Mouse (Mus musculus) myocyte (in vitro differentiated cells): ENCODE data around the gene Nhlrc3. TPM values are rescaled to one million over a fixed set of nuclear protein-coding genes. Genes with fewer than 3 reads are reported as not detected.
A peak's percentile ranks its signal among the peaks of the same experiment; 100 is the strongest.

Experiments
- H3K27me3 ChIP-seq: one replicate; pipeline ENCODE4 v1.6.1; 2011; ENCODE audit not compliant: control insufficient read depth, insufficient read depth, insufficient read length
- H3K36me3 ChIP-seq: one replicate; pipeline ENCODE4 v1.6.1; 2011; ENCODE audit not compliant: control insufficient read depth, insufficient read depth
- H3K4me2 ChIP-seq: one replicate; pipeline ENCODE4 v1.6.1; 2011; ENCODE audit warnings: low read depth, control low read depth
- H3K4me3 ChIP-seq: one replicate; pipeline ENCODE4 v1.5.1; 2011; ENCODE audit warnings: mild to moderate bottlenecking, control low read depth, moderate library complexity
- H3K79me2 ChIP-seq: one replicate; pipeline ENCODE4 v1.6.1; 2011; ENCODE audit not compliant: control insufficient read depth, insufficient read depth
- H3ac ChIP-seq: one replicate; pipeline ENCODE4 v1.6.1; 2011; ENCODE audit not compliant: control insufficient read depth, insufficient read length
- CEBPB ChIP-seq: IDR thresholded peaks from 2 replicates; pipeline ENCODE4 v1.6.1; 2011; ENCODE audit warnings: mild to moderate bottlenecking, moderate library complexity; ENCODE audit not compliant: poor library complexity, insufficient read depth, severe bottlenecking
- E2F4 ChIP-seq: IDR thresholded peaks from one replicate; pipeline ENCODE4 v1.6.1; 2011; ENCODE audit warnings: mild to moderate bottlenecking, control low read depth, moderate library complexity; ENCODE audit not compliant: insufficient read depth
- MAX ChIP-seq: IDR thresholded peaks from one replicate; pipeline ENCODE4 v1.6.1; 2011; ENCODE audit warnings: low read depth, mild to moderate bottlenecking, control low read depth
- MYOD1 ChIP-seq, 3 experiments: IDR thresholded peaks; one replicate each; pipeline ENCODE4 v1.6.1; 2011; ENCODE audit warnings: control low read depth in 2 of 3, low read depth in 2 of 3, mild to moderate bottlenecking in 2 of 3, moderate library complexity in 1 of 3; ENCODE audit not compliant: insufficient read length in 2 of 3, control insufficient read depth in 1 of 3
- MYOG ChIP-seq, 3 experiments: IDR thresholded peaks; one replicate each; pipeline ENCODE4 v1.6.1; 2011; ENCODE audit warnings: control low read depth in 2 of 3, low read depth in 2 of 3, mild to moderate bottlenecking in 2 of 3; ENCODE audit not compliant: insufficient read length in 2 of 3, control insufficient read depth in 1 of 3, insufficient read depth in 1 of 3
- POLR2A ChIP-seq: IDR thresholded peaks from one replicate; pipeline ENCODE4 v1.6.1; 2011; ENCODE audit warnings: low read depth, mild to moderate bottlenecking, control low read depth, moderate library complexity; ENCODE audit not compliant: insufficient read length
- POLR2AphosphoS2 ChIP-seq: IDR thresholded peaks from one replicate; pipeline ENCODE4 v1.6.1; 2011; ENCODE audit warnings: low read depth, control low read depth; ENCODE audit not compliant: insufficient read length
- REST ChIP-seq: IDR thresholded peaks from one replicate; pipeline ENCODE4 v1.6.1; 2011; ENCODE audit warnings: mild to moderate bottlenecking, control low read depth, moderate library complexity; ENCODE audit not compliant: insufficient read depth, insufficient read length
- SRF ChIP-seq: IDR thresholded peaks from one replicate; pipeline ENCODE4 v1.6.1; 2011; ENCODE audit warnings: low read depth; ENCODE audit not compliant: control insufficient read depth, insufficient read length
- TCF12 ChIP-seq: IDR thresholded peaks from one replicate; pipeline ENCODE4 v1.6.1; 2011; ENCODE audit warnings: mild to moderate bottlenecking, control low read depth; ENCODE audit not compliant: poor library complexity, insufficient read depth, severe bottlenecking
- TCF3 ChIP-seq: IDR thresholded peaks from one replicate; pipeline ENCODE4 v1.6.1; 2011; ENCODE audit warnings: low read depth, control low read depth; ENCODE audit not compliant: insufficient read length
- USF1 ChIP-seq: IDR thresholded peaks from one replicate; pipeline ENCODE4 v1.6.1; 2011; ENCODE audit warnings: low read depth, mild to moderate bottlenecking, control low read depth, moderate library complexity
- polyA plus RNA-seq: library from polyadenylated mRNA; unstranded; fragments of >200 nt; fragmentation: generic; extraction: Trizol; gene quantifications from one replicate; pipeline ENCODE4 v1.2.1, GENCODE M21; 2012; ENCODE audit warnings: missing spikeins

Nhlrc3 gene
- polyA plus RNA-seq, 1 experiment = 3.7 TPM

GRCm38 (mm10) chr3:53486561-53486960 lies 23.4 kb upstream of the Nhlrc3 start:
- no peak for TF ChIP-seq E2F4
- no peak for TF ChIP-seq CEBPB
- no peak for TF ChIP-seq POLR2AphosphoS2
- no peak for TF ChIP-seq MYOG (IDR thresholded peaks at IDR 0.05; ENCODE audit: control insufficient read depth in 1 of 3, insufficient read depth in 1 of 3, insufficient read length in 2 of 3, low read depth in 2 of 3)
- no peak for TF ChIP-seq POLR2A
- no peak for TF ChIP-seq SRF
- no peak for TF ChIP-seq REST
- no peak for TF ChIP-seq MYOD1 (IDR thresholded peaks at IDR 0.05; ENCODE audit: control insufficient read depth in 1 of 3, insufficient read length in 2 of 3, low read depth in 2 of 3)
- TF ChIP-seq MAX = no peak
- TF ChIP-seq USF1 = no peak
- no peak for TF ChIP-seq TCF12

DNA sequence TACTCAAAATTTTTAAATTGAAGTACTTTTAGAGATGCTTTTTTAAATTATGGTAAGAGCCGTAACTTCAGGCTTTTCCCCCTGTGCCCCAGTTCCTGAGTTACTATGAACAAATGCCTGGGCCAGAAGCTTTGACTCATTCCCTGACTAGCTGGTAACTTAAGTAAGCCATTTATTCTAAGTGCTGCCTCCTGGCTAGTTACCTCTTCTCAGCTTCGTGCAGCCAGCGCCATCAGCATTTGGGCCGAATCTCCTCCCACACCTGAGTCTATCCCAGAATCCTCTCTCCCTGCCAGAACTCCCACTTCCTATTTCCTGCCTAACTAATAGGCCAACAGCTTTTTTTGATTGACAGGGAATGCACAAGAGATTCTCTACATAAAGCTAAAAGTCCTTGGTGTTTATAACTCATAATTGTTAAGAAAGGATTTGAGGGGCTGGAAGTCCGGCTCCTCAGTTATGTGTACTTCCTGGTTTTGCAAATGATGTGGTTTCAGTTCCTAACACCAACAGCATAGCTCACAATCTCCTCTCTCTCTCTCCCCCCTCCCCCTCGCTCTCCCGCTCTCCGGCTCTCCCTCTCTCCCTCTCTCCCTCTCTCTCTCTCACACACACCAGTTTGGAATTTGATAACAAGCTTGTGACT lies 20.4 kb upstream of the Nhlrc3 start:
- H3K4me3 ChIP-seq = no peak overlapping the region
- H3K79me2 ChIP-seq = no peaks in the 10 kb centered on the region
- TF ChIP-seq TCF12 = no peak
- TF ChIP-seq CEBPB = no peak
- no peak for TF ChIP-seq USF1
- no peak for TF ChIP-seq TCF3
- TF ChIP-seq POLR2A = no peak
- no peak for TF ChIP-seq MAX
- TF ChIP-seq SRF = no peak
- no peak for TF ChIP-seq POLR2AphosphoS2
- TF ChIP-seq MYOD1 (IDR thresholded peaks at IDR 0.05; ENCODE audit: control insufficient read depth in 1 of 3, insufficient read length in 2 of 3, low read depth in 2 of 3) = no peak
- no peak for TF ChIP-seq E2F4
- no peak for TF ChIP-seq MYOG (IDR thresholded peaks at IDR 0.05; ENCODE audit: control insufficient read depth in 1 of 3, insufficient read depth in 1 of 3, insufficient read length in 2 of 3, low read depth in 2 of 3)
- TF ChIP-seq REST = no peak
- no peaks in the 10 kb centered on the region for H3K27me3 ChIP-seq
- no peaks in the 10 kb centered on the region for H3K36me3 ChIP-seq
- H3K4me2 ChIP-seq = no peak overlapping the region
- no peak overlapping the region for H3ac ChIP-seq

More at GRCm38 (mm10) chr3:53486561-53486960, 23.4 kb upstream of the Nhlrc3 start:
- H3K4me2 ChIP-seq = no peak overlapping the region
- H3K36me3 ChIP-seq = no peaks in the 10 kb centered on the region
- H3K27me3 ChIP-seq = no peaks in the 10 kb centered on the region
- H3K4me3 ChIP-seq = no peak overlapping the region
- no peak overlapping the region for H3ac ChIP-seq
- no peaks in the 10 kb centered on the region for H3K79me2 ChIP-seq

DNA sequence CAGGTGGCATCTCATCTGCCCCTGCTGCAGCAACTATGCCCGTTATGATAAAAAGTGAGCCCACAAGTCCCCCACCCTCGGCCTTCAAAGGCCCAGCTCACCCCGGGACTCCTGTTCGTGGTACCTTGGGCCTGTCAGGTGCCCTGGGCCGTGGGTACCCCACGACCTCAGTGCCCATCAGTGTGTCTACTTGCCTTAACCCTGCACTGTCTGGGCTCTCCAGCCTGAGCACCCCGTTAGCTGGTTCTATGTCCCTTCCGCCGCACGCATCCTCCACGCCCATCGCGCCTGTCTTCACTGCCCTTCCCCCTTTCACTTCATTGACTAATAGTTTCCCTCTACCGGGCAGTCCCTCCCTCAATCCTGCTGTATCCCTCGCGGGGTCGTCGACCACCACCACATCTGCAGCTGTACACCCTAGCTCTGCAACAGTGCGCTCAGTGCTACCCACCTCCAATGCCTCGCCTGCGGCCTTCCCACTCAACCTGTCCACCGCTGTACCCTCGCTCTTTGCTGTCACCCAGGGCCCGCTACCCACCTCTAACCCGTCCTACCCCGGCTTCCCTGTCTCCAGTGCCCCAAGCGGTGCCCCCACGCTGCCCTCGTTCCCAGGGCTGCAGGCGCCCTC lies 15.4 kb upstream of the Nhlrc3 start:
- TF ChIP-seq MAX (no peak), USF1 (no peak), SRF (no peak), TCF3 (no peak)
- H3K4me3 ChIP-seq = no peak overlapping the region
- H3ac ChIP-seq = no peak overlapping the region
- H3K27me3 ChIP-seq = no peaks in the 10 kb centered on the region
- H3K79me2 ChIP-seq = no peaks in the 10 kb centered on the region
- peaks cover 24% of the 10 kb centered on the region for H3K36me3 ChIP-seq
- H3K4me2 ChIP-seq = no peak overlapping the region

- TF ChIP-seq CEBPB = no peak
- no peak for TF ChIP-seq E2F4
- no peak for TF ChIP-seq REST
- TF ChIP-seq POLR2A = no peak
- no peak for TF ChIP-seq TCF12
- TF ChIP-seq USF1 = no peak
- peak in 2 of 3 experiments; percentile 50 to 83 for TF ChIP-seq MYOD1 (IDR thresholded peaks at IDR 0.05; ENCODE audit: control insufficient read depth in 1 of 3, insufficient read length in 2 of 3, low read depth in 2 of 3)
- no peak for TF ChIP-seq SRF
- no peak for TF ChIP-seq MAX
- TF ChIP-seq MYOG (IDR thresholded peaks at IDR 0.05; ENCODE audit: control insufficient read depth in 1 of 3, insufficient read depth in 1 of 3, insufficient read length in 2 of 3, low read depth in 2 of 3) = peak in 2 of 3 experiments; percentile 66 to 83
- no peak for TF ChIP-seq TCF3
- no peak for TF ChIP-seq POLR2AphosphoS2
- Histone ChIP-seq H3ac (no peak overlapping the region), H3K4me2 (no peak overlapping the region), H3K27me3 (no peaks in the 10 kb centered on the region), H3K36me3 (peaks cover 30% of the 10 kb centered on the region), H3K79me2 (no peaks in the 10 kb centered on the region), H3K4me3 (no peak overlapping the region)
These were observed 14.3 kb upstream of the Nhlrc3 start for GRCm38 (mm10) chr3:53477468-53477867.
